Mouse (Mus musculus) mouse trophoblast stem cell (cell line): Measurements from ENCODE around the gene Sec31a.

Experiments
- in situ Hi-C, 2 experiments: fragments of 300-500 bp; cut with MseI, MboI; formaldehyde crosslinking; loops; 2 replicates in 1 of 2; 3 replicates in 1 of 2; pipeline ENCODE4 v1.15.1; 2025

Gene Sec31a

DNA sequence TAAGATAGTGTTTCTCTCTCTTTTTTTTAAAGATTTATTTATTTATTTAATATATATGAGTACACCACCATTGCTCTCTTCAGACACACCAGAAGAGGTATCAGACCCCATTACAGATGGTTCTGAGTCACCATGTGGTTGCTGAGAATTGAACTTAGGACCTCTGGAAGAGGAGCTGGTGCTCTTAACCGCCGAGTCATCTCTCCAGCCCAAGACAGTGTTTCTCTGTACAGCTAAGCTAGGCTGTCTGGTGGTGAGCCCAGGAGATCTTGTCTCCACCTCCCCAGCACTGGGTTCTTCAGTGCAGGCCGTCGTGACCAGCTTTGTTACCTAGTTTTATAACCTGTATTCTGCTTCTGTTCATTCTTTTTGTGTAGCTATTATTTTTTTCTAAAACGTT is 5.8 kb downstream of the Sec31a start:
- in situ Hi-C loops = no loop called here

DNA sequence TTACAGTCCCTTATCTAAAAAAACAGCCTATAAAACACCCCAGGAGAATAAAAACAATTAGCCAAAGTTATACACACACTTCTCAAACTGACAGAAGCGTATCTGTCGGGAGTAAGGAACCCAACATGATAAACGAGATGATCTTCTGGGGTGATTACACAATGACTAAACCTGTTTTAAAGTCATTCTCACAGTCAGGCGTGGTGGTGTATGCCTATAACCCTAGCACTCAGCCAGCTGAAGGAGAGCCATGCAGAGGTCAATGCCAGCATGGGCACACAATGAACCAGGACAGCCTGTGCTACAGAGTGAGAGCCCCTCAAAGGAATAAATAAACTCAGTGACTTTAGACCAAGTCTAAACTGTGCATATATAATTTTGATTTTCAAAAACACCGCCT is 7.5 kb downstream of the Sec31a start:
- in situ Hi-C loops = no loop called here

- in situ Hi-C loops = no loop called here
Observed at GRCm38 (mm10) chr5:100396753-100397152, 19.3 kb downstream of the Sec31a start.

- in situ Hi-C loops = no loop called here
Observed at GRCm38 (mm10) chr5:100393681-100394080, 22.4 kb downstream of the Sec31a start.

GRCm38 (mm10) chr5:100392436-100392955 is 23.5 kb downstream of the Sec31a start:
- in situ Hi-C loops = no loop called here

- in situ Hi-C loops = no loop called here
Observed at GRCm38 (mm10) chr5:100383782-100384510, 32.1 kb downstream of the Sec31a start.

- in situ Hi-C loops = no loop called here
Observed at GRCm38 (mm10) chr5:100381094-100381493, 34.9 kb downstream of the Sec31a start.

DNA sequence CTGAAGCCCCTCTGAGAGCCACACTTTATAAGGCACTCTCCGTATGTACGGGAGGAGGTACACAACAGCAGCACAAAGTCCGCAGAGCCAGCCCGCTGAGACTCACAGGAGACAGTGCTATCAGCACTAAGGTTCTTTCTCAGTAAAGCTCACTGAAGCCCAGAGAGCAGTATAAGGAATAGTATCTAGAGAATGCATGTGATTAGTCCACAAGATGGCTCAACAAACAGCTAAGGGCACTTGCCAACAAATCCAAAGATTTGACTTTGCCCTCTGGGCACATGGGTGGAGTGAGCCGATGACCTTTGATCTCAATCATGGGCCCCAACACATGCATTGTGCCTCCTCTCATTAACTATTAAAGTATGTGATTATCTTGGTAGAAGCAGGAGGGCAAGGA is 35.8 kb downstream of the Sec31a start:
- in situ Hi-C loops = no loop called here

DNA sequence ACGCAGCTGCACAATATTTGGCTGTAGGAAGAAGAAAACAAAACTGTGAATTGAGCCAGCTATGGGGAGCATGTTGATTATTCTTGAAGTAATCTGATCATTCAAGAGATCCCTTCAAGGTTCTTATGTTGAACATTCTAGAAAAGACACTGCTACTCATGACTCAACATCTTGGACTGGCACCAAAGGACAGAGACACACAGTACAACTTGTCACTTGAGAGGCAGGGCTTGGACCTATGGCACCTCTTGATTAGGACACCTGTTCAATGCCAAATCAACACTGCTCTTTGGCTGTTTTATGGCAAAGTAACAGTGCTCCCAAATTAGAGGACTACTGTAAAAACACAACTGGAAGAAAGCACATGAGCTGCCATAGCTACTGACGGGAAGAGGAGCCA is 37.1 kb downstream of the Sec31a start:
- in situ Hi-C loops = no loop called here

- in situ Hi-C loops = no loop called here
Observed at GRCm38 (mm10) chr5:100378211-100378610, 37.8 kb downstream of the Sec31a start.

DNA sequence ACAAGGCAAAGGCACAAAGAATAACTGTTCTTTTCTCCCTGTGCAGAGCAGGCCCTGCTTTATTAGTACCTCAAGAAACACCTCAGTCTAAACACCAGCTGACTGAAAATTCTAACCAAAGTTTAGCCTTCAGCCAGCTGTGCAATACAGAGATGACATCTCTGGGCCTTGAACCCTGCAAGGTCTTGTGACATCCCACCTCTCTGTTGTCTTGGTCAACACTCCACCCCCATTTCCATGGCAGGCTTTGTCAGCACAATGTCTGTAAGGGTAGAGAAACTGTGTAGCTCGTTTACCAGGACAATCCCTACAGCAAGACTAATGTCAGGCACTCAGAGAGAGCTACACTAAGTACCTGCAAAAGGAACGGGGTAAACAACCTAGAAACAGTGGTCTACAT is 38.7 kb downstream of the Sec31a start:
- in situ Hi-C loops = no loop called here

- in situ Hi-C loops = no loop called here
Observed at GRCm38 (mm10) chr5:100374703-100375102, 41.3 kb downstream of the Sec31a start.

DNA sequence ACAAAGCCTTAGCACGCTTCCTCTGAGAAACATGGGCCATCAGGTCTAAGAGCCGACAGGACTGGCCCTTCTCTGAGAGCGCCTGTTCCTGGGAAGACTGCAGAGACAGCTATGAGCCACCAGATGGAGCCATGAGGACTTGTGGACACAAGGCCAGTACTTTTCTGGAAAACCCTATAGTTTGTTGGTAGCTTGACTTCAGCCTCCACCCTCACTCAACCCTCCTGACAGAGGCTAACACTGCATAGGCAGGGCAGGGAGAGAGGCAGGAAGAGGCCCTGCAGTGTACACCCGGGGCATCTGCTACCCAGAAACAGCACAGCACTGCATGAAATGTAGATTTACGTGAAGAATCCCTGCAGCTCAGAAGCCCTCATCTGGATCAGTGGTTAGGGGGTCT is 42.1 kb downstream of the Sec31a start:
- in situ Hi-C loops = no loop called here

DNA sequence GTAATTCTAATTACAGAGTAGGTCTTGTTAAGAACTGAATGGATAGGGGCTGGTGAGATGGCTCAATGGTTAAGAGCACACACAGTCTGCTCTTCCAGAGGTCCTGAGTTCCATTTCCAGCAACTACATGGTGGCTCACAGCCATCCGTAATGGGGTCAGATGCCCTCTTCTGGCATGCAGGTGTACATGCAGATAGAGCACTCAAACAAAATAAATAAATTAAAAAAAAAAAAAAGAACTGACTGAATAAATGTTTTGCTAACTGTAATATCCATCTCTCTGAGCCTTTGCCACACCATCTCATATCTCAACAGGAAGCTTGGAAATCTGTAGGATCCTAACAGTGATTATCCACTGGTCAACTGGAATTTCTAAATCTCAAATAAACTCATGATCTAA is 45.1 kb downstream of the Sec31a start:
- in situ Hi-C loops = no loop called here

DNA sequence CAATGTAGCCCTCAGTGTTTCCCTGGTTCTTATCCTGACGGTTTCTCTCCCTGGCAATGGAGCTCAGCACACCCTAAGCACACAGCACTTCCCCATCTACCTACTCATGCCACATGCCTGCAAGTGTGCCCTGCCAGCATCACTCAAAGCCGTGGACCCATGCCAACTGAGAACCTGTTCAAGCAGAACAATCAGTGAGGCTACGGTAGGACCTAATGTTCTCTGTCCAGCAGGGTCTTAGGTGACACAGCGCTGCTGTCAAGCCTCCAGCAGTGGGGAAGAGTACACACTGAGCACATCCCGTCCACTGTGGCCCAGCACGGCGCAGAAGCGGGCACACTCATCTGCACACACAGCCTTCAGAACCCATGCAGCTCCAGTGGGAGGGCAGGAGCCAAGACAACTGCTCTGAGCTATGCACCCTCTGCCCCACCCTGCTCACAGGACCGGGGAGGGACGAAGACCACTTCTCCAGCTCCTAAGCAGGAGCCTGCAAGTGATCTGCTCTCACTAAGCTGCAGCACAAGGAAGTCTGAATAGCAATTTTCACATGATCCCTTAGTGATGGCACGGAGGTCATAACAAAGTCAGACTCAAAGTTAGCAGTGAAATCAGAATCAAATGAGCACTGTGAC is 46.1 kb downstream of the Sec31a start:
- in situ Hi-C loops = no loop called here

- in situ Hi-C loops = no loop called here
Observed at GRCm38 (mm10) chr5:100369093-100369492, 46.9 kb downstream of the Sec31a start.

DNA sequence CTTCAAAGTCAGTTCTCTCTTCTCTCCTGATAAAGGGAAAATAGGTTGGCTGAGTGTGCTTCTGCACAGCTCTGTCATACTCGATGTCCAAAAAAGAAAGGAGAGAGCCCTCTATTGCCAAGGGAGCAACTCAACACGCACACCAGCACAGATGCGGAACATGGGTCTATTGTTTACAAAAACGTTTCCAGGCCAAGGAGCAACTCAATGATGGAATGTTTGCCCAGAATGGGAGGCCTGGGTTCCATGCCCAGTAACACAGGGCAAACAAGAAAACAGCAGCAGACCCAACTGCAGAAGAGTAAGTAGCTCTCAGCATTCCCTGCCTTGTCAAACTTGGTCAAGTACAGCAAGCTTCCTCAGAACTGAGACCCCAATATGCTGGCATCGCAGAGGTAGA is 47.5 kb downstream of the Sec31a start:
- in situ Hi-C loops = no loop called here

GRCm38 (mm10) chr5:100367051-100367450 is 49.0 kb downstream of the Sec31a start:
- in situ Hi-C loops = no loop called here

GRCm38 (mm10) chr5:100360296-100360695 is 55.7 kb downstream of the Sec31a start:
- in situ Hi-C loops = no loop called here

DNA sequence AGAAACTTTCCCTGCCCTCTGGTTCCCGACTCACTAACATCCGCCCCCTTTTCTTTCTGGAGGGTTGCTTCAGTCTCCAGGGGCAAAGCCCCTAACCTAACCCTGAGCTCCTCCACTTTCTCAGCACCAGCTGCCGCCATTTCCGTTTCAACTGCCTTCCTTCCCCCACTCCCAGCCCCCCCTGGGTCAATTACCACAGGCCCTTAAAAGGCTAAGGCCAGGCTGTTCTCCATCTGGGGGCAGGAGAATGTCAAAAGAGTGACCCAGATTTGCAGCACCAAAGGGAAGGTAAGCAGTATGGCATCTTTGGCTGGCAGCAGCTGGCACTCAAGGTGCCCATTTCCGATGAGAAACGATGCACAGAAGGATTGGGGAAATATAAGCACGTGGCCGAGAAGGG is 57.7 kb downstream of the Sec31a start:
- in situ Hi-C loops = no loop called here

GRCm38 (mm10) chr5:100354644-100355043 is 61.4 kb downstream of the Sec31a start:
- in situ Hi-C loops = no loop called here

GRCm38 (mm10) chr5:100352986-100353848 is 62.8 kb downstream of the Sec31a start:
- in situ Hi-C loops = no loop called here
